Mouse (Mus musculus): ENCODE results near the gene Ces2e. TPM values are rescaled to one million over a fixed set of nuclear protein-coding genes. Genes with fewer than 3 reads are reported as not detected.

Gene Ces2e
- not detected for total RNA-seq (2023)

GRCm38 (mm10) chr8:104925972-104926596 is at the start of gene Ces2e:
TSS of gene Ces2e (plus strand) at chr8:104926260.

GRCm38 (mm10) chr8:104947056-104947455 is 21.0 kb downstream of the Ces2e start, which contains the start of gene Ces2f:
TSS of gene Ces2f (plus strand) at chr8:104947356.

DNA sequence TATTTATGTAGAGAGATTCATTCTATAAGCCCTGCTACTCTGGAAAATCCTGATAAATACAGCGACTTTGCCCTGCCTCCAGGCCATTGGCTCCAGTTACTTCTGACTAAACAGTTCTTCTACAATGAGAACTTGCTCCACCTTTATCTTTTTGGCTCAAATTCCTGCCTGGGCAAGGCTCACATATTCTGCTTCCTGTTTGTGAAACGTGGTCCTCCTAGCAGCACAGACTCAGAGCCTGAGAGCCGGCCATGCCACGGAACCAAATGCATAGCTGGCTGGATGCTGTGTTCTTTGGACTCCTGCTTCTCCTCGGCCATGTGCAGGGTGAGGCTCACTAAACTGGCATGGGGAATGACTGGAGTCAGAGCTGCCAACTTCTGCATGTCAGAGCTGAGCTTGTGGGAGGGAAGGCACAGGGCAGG is 35.5 kb downstream of the Ces2e start, which contains the start of gene Ces2g:
TSS of gene Ces2g (plus strand) at position 182 of the 425 bp plus-strand sequence.

Other genes with a start within 250 kb of the Ces2e start
- not detected for gene Ces2a, start 192.3 kb upstream of the Ces2e start, total RNA-seq (2023)
- gene Ces2b, start 94.7 kb upstream of the Ces2e start, total RNA-seq (2023) = not detected
- gene Ces2c, start 79.2 kb upstream of the Ces2e start, total RNA-seq (2023) = 0.38 TPM
- not detected for gene Ces2f, start 21.1 kb downstream of the Ces2e start, total RNA-seq (2023)
- gene Ces2g, start 35.5 kb downstream of the Ces2e start, total RNA-seq (2023) = 0.65 TPM
- gene Ces2h, start 74.6 kb downstream of the Ces2e start, total RNA-seq (2023) = not detected
- not detected for gene Ces3a, start 122.3 kb downstream of the Ces2e start, total RNA-seq (2023)
- not detected for gene Ces3b, start 157.5 kb downstream of the Ces2e start, total RNA-seq (2023)
- not detected for gene Ces4a, start 205.5 kb downstream of the Ces2e start, total RNA-seq (2023)
- 99.9 TPM for gene Cbfb, start 244.4 kb downstream of the Ces2e start, total RNA-seq (2023)

Data from CD4-positive naive resting alpha-beta T cell, adult 57 days (primary cell).